Mouse (Mus musculus) spleen, postnatal 4 days (tissue): ENCODE data around the gene Slc16a13.
A peak's percentile ranks its signal among the peaks of the same experiment; 100 is the strongest.

ENCODE experiments used
- DNase-seq, 2 experiments: peaks; one replicate each; pipeline ENCODE4 v3.0.0; 2022; ENCODE audit warnings: low spot score in 2 of 2

The Slc16a13 gene

GRCm38 (mm10) chr11:70211972-70212371, 8.9 kb downstream of the Slc16a13 start:
- no peak for DNase-seq

- DNase-seq: no peak
These were observed 10.2 kb downstream of the Slc16a13 start for GRCm38 (mm10) chr11:70210681-70211080.

GRCm38 (mm10) chr11:70208778-70209388, 12.0 kb downstream of the Slc16a13 start:
- no peak for DNase-seq

GRCm38 (mm10) chr11:70207283-70207682, 13.6 kb downstream of the Slc16a13 start:
- DNase-seq: no peak

- DNase-seq: no peak
These were observed 14.1 kb downstream of the Slc16a13 start for GRCm38 (mm10) chr11:70206801-70207200.

GRCm38 (mm10) chr11:70201691-70202090, 19.2 kb downstream of the Slc16a13 start:
- peak; percentile 77 to 92 for DNase-seq

- no peak for DNase-seq
These were observed 20.7 kb downstream of the Slc16a13 start for GRCm38 (mm10) chr11:70200036-70200608.

- no peak for DNase-seq
These were observed 21.8 kb downstream of the Slc16a13 start for GRCm38 (mm10) chr11:70199107-70199506.

- no peak for DNase-seq
These were observed 22.5 kb downstream of the Slc16a13 start for GRCm38 (mm10) chr11:70198332-70198731.

GRCm38 (mm10) chr11:70193354-70194285, 27.2 kb downstream of the Slc16a13 start:
- DNase-seq: no peak

GRCm38 (mm10) chr11:70192157-70192556, 28.7 kb downstream of the Slc16a13 start:
- no peak for DNase-seq

- DNase-seq: no peak
These were observed 29.7 kb downstream of the Slc16a13 start for GRCm38 (mm10) chr11:70191188-70191587.

GRCm38 (mm10) chr11:70189319-70190134, 31.3 kb downstream of the Slc16a13 start:
- DNase-seq: no peak

GRCm38 (mm10) chr11:70185120-70185519, 35.7 kb downstream of the Slc16a13 start:
- DNase-seq: no peak

GRCm38 (mm10) chr11:70180496-70180895, 40.4 kb downstream of the Slc16a13 start:
- DNase-seq: no peak

GRCm38 (mm10) chr11:70179401-70179800, 41.5 kb downstream of the Slc16a13 start:
- no peak for DNase-seq

GRCm38 (mm10) chr11:70178756-70179155, 42.1 kb downstream of the Slc16a13 start:
- no peak for DNase-seq

GRCm38 (mm10) chr11:70178311-70178710, 42.6 kb downstream of the Slc16a13 start:
- DNase-seq: no peak

- peak in 1 of 2 experiments; percentile 70 for DNase-seq
These were observed 43.2 kb downstream of the Slc16a13 start for GRCm38 (mm10) chr11:70177647-70178046.

GRCm38 (mm10) chr11:70174491-70174890, 46.4 kb downstream of the Slc16a13 start:
- DNase-seq: no peak

GRCm38 (mm10) chr11:70172298-70172697, 48.6 kb downstream of the Slc16a13 start:
- no peak for DNase-seq

- DNase-seq: peak; percentile 33 to 71
These were observed 49.0 kb downstream of the Slc16a13 start for GRCm38 (mm10) chr11:70171847-70172246.
